Mouse (Mus musculus) liver, embryonic 11.5 days (tissue): ENCODE data around the gene Uvssa. TPM values are rescaled to one million over a fixed set of nuclear protein-coding genes. Genes with fewer than 3 reads are reported as not detected.

Experiments
- ATAC-seq: fragments of 200-750 bp; cut with Nextera tagmentation; replicated peaks from 2 replicates; pipeline ENCODE4 v1.8.0; 2017; ENCODE audit warnings: moderate number of reproducible peaks, mild to moderate bottlenecking, moderate TSS enrichment, moderate library complexity; ENCODE audit not compliant: low FRiP score
- DNase-seq: peaks from one replicate; pipeline ENCODE4 v3.0.0-alpha.2; 2017; ENCODE audit warnings: low spot score
- H3K27ac ChIP-seq: fragments of 300-500 bp; sonication (generic); 2 replicates; pipeline ENCODE4 v1.5.1; 2014; ENCODE audit warnings: mild to moderate bottlenecking, low read depth, low read length, control low read depth
- H3K27me3 ChIP-seq: fragments of 300-500 bp; sonication (generic); replicated peaks from 2 replicates; pipeline ENCODE4 v1.6.1; 2014; ENCODE audit warnings: low read length, mixed read lengths; ENCODE audit not compliant: control insufficient read depth, insufficient read depth
- H3K36me3 ChIP-seq: fragments of 300-500 bp; sonication (generic); 2 replicates; pipeline ENCODE4 v1.6.1; 2014; ENCODE audit warnings: mild to moderate bottlenecking, low read length, moderate library complexity, mixed read lengths; ENCODE audit not compliant: control insufficient read depth, insufficient read depth
- H3K4me1 ChIP-seq: fragments of 300-500 bp; sonication (generic); replicated peaks from 2 replicates; pipeline ENCODE4 v1.6.1; 2014; ENCODE audit warnings: low read length, mixed read lengths; ENCODE audit not compliant: control insufficient read depth, insufficient read depth
- H3K4me2 ChIP-seq: fragments of 300-500 bp; sonication (generic); 2 replicates; pipeline ENCODE4 v1.6.1; 2014; ENCODE audit warnings: mild to moderate bottlenecking, control low read depth, moderate library complexity
- H3K4me3 ChIP-seq: fragments of 300-500 bp; sonication (generic); 2 replicates; pipeline ENCODE4 v1.5.1; 2014; ENCODE audit warnings: low read depth, low read length, control low read depth
- H3K9ac ChIP-seq: fragments of 300-500 bp; sonication (generic); 2 replicates; pipeline ENCODE4 v1.6.1; 2014; ENCODE audit warnings: low read depth, low read length, control low read depth
- H3K9me3 ChIP-seq: fragments of 300-500 bp; sonication (generic); 2 replicates; pipeline ENCODE4 v1.6.1; 2016; ENCODE audit warnings: low read length, inconsistent platforms, mixed read lengths; ENCODE audit not compliant: control insufficient read depth
- WGBS: fragments of 180-500 bp; shearing (Covaris S2); extraction: QIAGEN DNeasy Blood & Tissue Kit; methylation state at CpG from one replicate; pipeline ENCODE4 v1.1.7; 2014; 5-methylcytosine and 5-hydroxymethylcytosine counted together
- polyA plus RNA-seq: library from polyadenylated mRNA; unstranded; fragments of >200 nt; fragmentation: Nextera tagmentation; extraction: Ambion mirVana; gene quantifications from 2 replicates; pipeline ENCODE4 v1.2.1, GENCODE M21; 2014

The Uvssa gene
- polyA plus RNA-seq, 1 experiment from 2014 or later: 5.6 TPM

GRCm38 (mm10) chr5:33442927-33443710 is 64.8 kb downstream of the Uvssa start:
- no peak overlapping the region for H3K27ac ChIP-seq
- peak overlapping the region; percentile 43 for H3K4me3 ChIP-seq
- ATAC-seq: peak; percentile 54; the same call in 1 of the 2 replicates
- peaks cover 3% of the 10 kb centered on the region; the same call in 1 of the 2 replicates for H3K4me1 ChIP-seq
- peak overlapping the region; percentile 38; the same call in 1 of the 2 replicates for H3K9ac ChIP-seq
- peak; percentile 72 for DNase-seq
- peaks cover 33% of the 10 kb centered on the region for H3K27me3 ChIP-seq
- WGBS: 5% methylated on average over 55 of the region's 56 CpGs
- H3K4me2 ChIP-seq: peak overlapping the region; percentile 81
- H3K36me3 ChIP-seq: no peaks in the 10 kb centered on the region
- no peaks in the 10 kb centered on the region for H3K9me3 ChIP-seq

- DNase-seq: no peak
- ATAC-seq: no peak
- H3K4me2 ChIP-seq: no peak overlapping the region
- 59% methylated on average over 9 of the region's 9 CpGs for WGBS
- H3K4me3 ChIP-seq: no peak overlapping the region
- peaks cover 27% of the 10 kb centered on the region for H3K27me3 ChIP-seq
- H3K9me3 ChIP-seq: no peaks in the 10 kb centered on the region
- H3K9ac ChIP-seq: no peak overlapping the region
- peaks cover 3% of the 10 kb centered on the region; the same call in 1 of the 2 replicates for H3K4me1 ChIP-seq
- H3K27ac ChIP-seq: no peak overlapping the region
- no peaks in the 10 kb centered on the region for H3K36me3 ChIP-seq
Measured at GRCm38 (mm10) chr5:33443794-33444193, 65.4 kb downstream of the Uvssa start.

GRCm38 (mm10) chr5:33455737-33456136 is 77.4 kb downstream of the Uvssa start:
- no peaks in the 10 kb centered on the region for H3K36me3 ChIP-seq
- no peaks in the 10 kb centered on the region for H3K9me3 ChIP-seq
- H3K9ac ChIP-seq: no peak overlapping the region
- 54% methylated on average over 8 of the region's 8 CpGs for WGBS
- no peaks in the 10 kb centered on the region for H3K4me1 ChIP-seq
- no peak overlapping the region for H3K4me3 ChIP-seq
- H3K27ac ChIP-seq: no peak overlapping the region
- no peak for DNase-seq
- no peak for ATAC-seq
- no peaks in the 10 kb centered on the region; the same call in 1 of the 2 replicates for H3K27me3 ChIP-seq
- H3K4me2 ChIP-seq: no peak overlapping the region

GRCm38 (mm10) chr5:33458132-33458622 is 79.8 kb downstream of the Uvssa start:
- ATAC-seq (no peak), DNase-seq (no peak)
- WGBS: 59% methylated on average over 3 of the region's 3 CpGs
- H3K27ac ChIP-seq: no peak overlapping the region
- no peak overlapping the region for H3K4me2 ChIP-seq
- no peaks in the 10 kb centered on the region for H3K36me3 ChIP-seq
- no peaks in the 10 kb centered on the region for H3K9me3 ChIP-seq
- H3K9ac ChIP-seq: no peak overlapping the region
- H3K27me3 ChIP-seq: peaks cover 2% of the 10 kb centered on the region
- no peaks in the 10 kb centered on the region for H3K4me1 ChIP-seq
- H3K4me3 ChIP-seq: no peak overlapping the region

GRCm38 (mm10) chr5:33459111-33459510 is 80.8 kb downstream of the Uvssa start:
- peaks cover 2% of the 10 kb centered on the region for H3K27me3 ChIP-seq
- DNase-seq: no peak
- WGBS: 65% methylated on average over 2 of the region's 2 CpGs

DNA sequence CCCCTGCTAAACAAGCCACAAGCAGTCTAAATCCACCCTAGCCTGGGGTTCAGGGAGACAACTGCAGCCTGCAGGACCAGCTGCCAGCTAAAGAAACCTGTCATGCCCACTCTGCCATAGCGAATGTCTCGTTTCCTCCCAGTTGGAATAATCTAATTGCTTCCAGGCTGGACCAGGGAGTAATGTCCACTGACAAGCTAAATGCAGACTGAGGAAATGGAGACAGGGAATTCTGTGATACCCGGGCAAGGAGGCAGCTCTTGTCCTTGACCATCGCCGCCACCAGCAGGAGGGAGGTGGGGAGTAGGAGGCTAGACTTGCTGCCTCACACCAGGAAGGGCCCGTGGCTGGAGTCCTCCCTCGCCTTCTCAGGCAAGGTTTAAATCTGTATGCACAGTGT is 86.0 kb downstream of the Uvssa start:
- no peak overlapping the region for H3K9ac ChIP-seq
- no peaks in the 10 kb centered on the region for H3K9me3 ChIP-seq
- H3K4me1 ChIP-seq: no peaks in the 10 kb centered on the region
- ATAC-seq (no peak), DNase-seq (no peak)
- H3K36me3 ChIP-seq: no peaks in the 10 kb centered on the region
- no peak overlapping the region for H3K27ac ChIP-seq
- peaks cover 2% of the 10 kb centered on the region for H3K27me3 ChIP-seq
- no peak overlapping the region for H3K4me2 ChIP-seq
- WGBS: 69% methylated on average over 7 of the region's 7 CpGs
- no peak overlapping the region for H3K4me3 ChIP-seq

More at GRCm38 (mm10) chr5:33459111-33459510, 80.8 kb downstream of the Uvssa start:
- Histone ChIP-seq H3K36me3 (no peaks in the 10 kb centered on the region), H3K9me3 (no peaks in the 10 kb centered on the region), H3K9ac (no peak overlapping the region), H3K4me3 (no peak overlapping the region), H3K4me2 (no peak overlapping the region), H3K4me1 (no peaks in the 10 kb centered on the region), H3K27ac (no peak overlapping the region)
- ATAC-seq: no peak

DNA sequence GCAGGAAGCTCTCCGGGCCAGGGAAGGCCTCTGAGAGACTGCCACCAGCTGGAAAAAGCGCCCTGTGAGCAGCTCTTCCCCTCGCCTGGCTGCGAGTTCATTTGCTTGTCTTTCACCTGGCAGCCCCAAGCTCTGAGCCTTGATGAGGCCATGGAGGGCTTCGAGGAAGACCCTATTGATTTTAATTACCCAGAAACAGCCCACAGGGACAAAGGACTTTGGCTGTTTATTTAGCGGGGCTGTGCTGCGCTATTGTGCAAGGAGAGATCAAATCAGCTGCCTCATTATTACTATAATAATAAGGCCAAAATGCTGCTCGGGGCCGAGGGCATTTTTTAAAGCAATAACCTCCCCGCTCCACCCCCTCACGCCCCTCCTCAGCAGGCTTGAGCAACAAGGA is 87.1 kb downstream of the Uvssa start:
- Histone ChIP-seq H3K27me3 (peaks cover 2% of the 10 kb centered on the region), H3K4me2 (no peak overlapping the region), H3K9me3 (no peaks in the 10 kb centered on the region), H3K4me1 (no peaks in the 10 kb centered on the region), H3K4me3 (no peak overlapping the region), H3K9ac (no peak overlapping the region), H3K36me3 (no peaks in the 10 kb centered on the region), H3K27ac (no peak overlapping the region)
- no peak for ATAC-seq
- no peak for DNase-seq
- WGBS: 60% methylated on average over 11 of the region's 11 CpGs
